Mouse (Mus musculus): ENCODE measurements at regions not wholly inside any gene's neighbourhood (a gene's known extent, or its start where the extent isn't known, plus 50 kb on each side); places are given as distances from the start of the nearest gene placed in this dataset.

- DNase-seq (ENCODE audit: low spot score in 2 of 2): no peak
Measured at GRCm38 (mm10) chr3:137795754-137796315, 68.5 kb upstream of the H2afz start.

GRCm38 (mm10) chr3:137798769-137799168, 65.5 kb upstream of the H2afz start:
- DNase-seq (ENCODE audit: low spot score in 2 of 2): no peak

GRCm38 (mm10) chr3:137801402-137802020, 62.8 kb upstream of the H2afz start:
- no peak for DNase-seq (ENCODE audit: low spot score in 2 of 2)

GRCm38 (mm10) chr3:137807423-137807822, 56.9 kb upstream of the H2afz start:
- DNase-seq (ENCODE audit: low spot score in 2 of 2): no peak

- no peak for DNase-seq (ENCODE audit: low spot score in 2 of 2)
Measured at GRCm38 (mm10) chr3:137807913-137808684, 56.2 kb upstream of the H2afz start.

GRCm38 (mm10) chr3:137810123-137810522, 54.2 kb upstream of the H2afz start:
- no peak for DNase-seq (ENCODE audit: low spot score in 2 of 2)
